In the genomic region with DNA sequence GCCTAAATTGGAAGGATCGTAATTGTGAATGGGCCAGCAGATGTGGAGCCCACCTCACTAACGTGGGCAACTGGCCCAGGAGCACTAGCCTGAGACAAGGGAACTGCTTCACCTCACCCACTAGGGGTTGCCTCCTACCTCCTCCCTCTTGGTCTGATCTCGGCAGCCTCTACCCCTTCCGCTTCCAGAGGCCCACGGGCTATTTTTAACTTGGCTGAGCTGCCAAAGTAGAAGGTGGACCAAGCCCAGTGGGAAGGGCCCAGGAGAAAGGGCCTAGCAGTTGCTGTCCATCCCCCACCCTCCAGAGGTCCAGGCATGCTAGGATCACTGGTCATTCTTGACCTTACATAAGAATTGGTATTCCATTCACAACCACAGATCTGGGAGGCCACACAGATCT, we compare ENCODE assay signal across 10 mouse cellular contexts. TPM values are rescaled to one million over a fixed set of nuclear protein-coding genes. Genes with fewer than 3 reads are reported as not detected.
A peak's percentile ranks its signal among the peaks of the same experiment; 100 is the strongest.
DNase-seq lines count a peak whose midpoint lies in the region; ATAC-seq and TF ChIP-seq lines count a peak whose summit lies in the region.
"Had no signal": no experiment of that assay in that cellular context is flagged by ENCODE, and none has a peak within 500 bp of the region (broad histone marks: within the 10 kb centered on the region; RNA-seq: fewer than 3 reads in every experiment).

No protein-coding gene starts in this region.

- H3K4me3 ChIP-seq in cerebellum, adult 2 months (replicated peaks; ENCODE audit: insufficient read depth, low read depth, low read length): no peak overlapping the region
- no peak overlapping the region for H3K4me3 ChIP-seq in heart, adult 2 months
- no peak overlapping the region for H3K4me3 ChIP-seq in kidney, postnatal 0 days (replicated peaks; ENCODE audit: low read depth, low read length)
- no peak overlapping the region for H3K4me3 ChIP-seq in hindbrain, postnatal 0 days (ENCODE audit: low read length)

- 22% methylated on average over 5 of the region's 5 CpGs for WGBS in cerebellum, adult 2 months
- WGBS in heart, adult 2 months: 8% methylated on average over 5 of the region's 5 CpGs
- 38% methylated on average over 5 of the region's 5 CpGs for WGBS in kidney, postnatal 0 days
- 44% methylated on average over 5 of the region's 5 CpGs for WGBS in hindbrain, postnatal 0 days

- peak overlapping the region; percentile 41; the same call in 1 of the 2 replicates for H3K9ac ChIP-seq in heart, adult 2 months (ENCODE audit: low read depth, low read length)
- no peak overlapping the region for H3K9ac ChIP-seq in kidney, postnatal 0 days (ENCODE audit: low read depth, low read length)
- H3K9ac ChIP-seq in hindbrain, postnatal 0 days (replicated peaks; ENCODE audit: low read length): no peak overlapping the region

- no peaks in the 10 kb centered on the region for H3K79me2 ChIP-seq in heart, adult 2 months (replicated peaks; ENCODE audit: control insufficient read depth, insufficient read depth, low read length)

- H3K9me3 ChIP-seq in kidney, postnatal 0 days (replicated peaks; ENCODE audit: low read length): no peaks in the 10 kb centered on the region
- no peaks in the 10 kb centered on the region for H3K9me3 ChIP-seq in hindbrain, postnatal 0 days (ENCODE audit: low read length)

- ATAC-seq in kidney, postnatal 0 days (replicated peaks; ENCODE audit: low FRiP score, low read depth): no peak
- ATAC-seq in megakaryocyte progenitor cell, adult 5-6 weeks (replicated peaks; ENCODE audit: poor library complexity): peak; percentile 85
- no peak for ATAC-seq in hindbrain, postnatal 0 days

- DNase-seq in cerebellum, adult 2 months: no peak
- DNase-seq in cerebellum, postnatal 4 days (ENCODE audit: low spot score in 2 of 2): no peak
- peak; percentile 77 to 85 for DNase-seq in heart, adult 2 months
- peak; percentile 54 for DNase-seq in kidney, postnatal 0 days (ENCODE audit: low spot score)
- DNase-seq in layer of hippocampus, postnatal 10 days (ENCODE audit: low spot score in 2 of 2): no peak
- DNase-seq in frontal cortex, postnatal 25 days (ENCODE audit: low spot score in 2 of 2): no peak
- no peak for DNase-seq in hindbrain, postnatal 0 days (ENCODE audit: low spot score)

- no peak for TF ChIP-seq POLR2A in cerebellum, adult 2 months (IDR thresholded peaks at IDR 0.05; ENCODE audit: borderline replicate concordance, insufficient read depth, low read length)
- peak; percentile 49; the same call in 1 of the 2 replicates for TF ChIP-seq POLR2A in heart, adult 2 months (IDR thresholded peaks at IDR 0.05; ENCODE audit: insufficient read depth, low read depth, low read length)

- H3K4me2 ChIP-seq in kidney, postnatal 0 days (ENCODE audit: low read length): no peak overlapping the region
- no peak overlapping the region for H3K4me2 ChIP-seq in hindbrain, postnatal 0 days (ENCODE audit: low read depth, low read length)

- no peak for TF ChIP-seq CTCF in cerebellum, adult 2 months (IDR thresholded peaks at IDR 0.05; ENCODE audit: borderline replicate concordance, insufficient read depth, low read depth, low read length)
- peak; percentile 50 for TF ChIP-seq CTCF in heart, adult 2 months (IDR thresholded peaks at IDR 0.05)
- TF ChIP-seq CTCF in kidney, postnatal 0 days (IDR thresholded peaks at IDR 0.05; ENCODE audit: low read depth): peak; percentile 13; the same call in 1 of the 2 replicates
- TF ChIP-seq CTCF in hindbrain, postnatal 0 days (IDR thresholded peaks at IDR 0.05; ENCODE audit: low read depth): no peak

- H3K4me1 ChIP-seq in cerebellum, adult 2 months (ENCODE audit: control insufficient read depth, insufficient read depth, low read length): peaks cover 16% of the 10 kb centered on the region
- peaks cover 25% of the 10 kb centered on the region for H3K4me1 ChIP-seq in heart, adult 2 months (ENCODE audit: control insufficient read depth, insufficient read depth, low read length)
- H3K4me1 ChIP-seq in kidney, postnatal 0 days (replicated peaks; ENCODE audit: insufficient read depth, low read length): peaks cover 4% of the 10 kb centered on the region; the same call in 1 of the 2 replicates
- H3K4me1 ChIP-seq in hindbrain, postnatal 0 days (ENCODE audit: insufficient read depth, low read length): no peaks in the 10 kb centered on the region

- TF ChIP-seq EP300 in heart, adult 2 months (IDR thresholded peaks at IDR 0.05; ENCODE audit: insufficient read depth, low read depth, low read length): peak; percentile 65; the same call in 1 of the 2 replicates

- H3K27ac ChIP-seq in cerebellum, adult 2 months (ENCODE audit: insufficient read depth, low read length): 0 out of 2 replicates have a peak overlapping the region, but pooled peaks have one; percentile 1
- peak overlapping the region; percentile 89 for H3K27ac ChIP-seq in heart, adult 2 months
- H3K27ac ChIP-seq in kidney, postnatal 0 days: peak overlapping the region; percentile 68
- no peak overlapping the region for H3K27ac ChIP-seq in hindbrain, postnatal 0 days

- no peaks in the 10 kb centered on the region for H3K27me3 ChIP-seq in cerebellum, adult 2 months (ENCODE audit: control insufficient read depth, insufficient read depth, low read length)
- H3K27me3 ChIP-seq in heart, adult 2 months (ENCODE audit: control insufficient read depth, insufficient read depth, low read length): no peaks in the 10 kb centered on the region
- no peaks in the 10 kb centered on the region for H3K27me3 ChIP-seq in kidney, postnatal 0 days (ENCODE audit: insufficient read depth, low read length)
- H3K27me3 ChIP-seq in hindbrain, postnatal 0 days (ENCODE audit: insufficient read depth, low read length): no peaks in the 10 kb centered on the region
- H3K27me3 ChIP-seq: CH12.LX had no signal

- peaks cover 4% of the 10 kb centered on the region for H3K36me3 ChIP-seq in heart, adult 2 months (ENCODE audit: control insufficient read depth, insufficient read depth, low read length)
- H3K36me3 ChIP-seq in kidney, postnatal 0 days (ENCODE audit: insufficient read depth, low read length): no peaks in the 10 kb centered on the region
- H3K36me3 ChIP-seq in hindbrain, postnatal 0 days (ENCODE audit: insufficient read depth, low read length): no peaks in the 10 kb centered on the region

- intact Hi-C loops in heart, adult 2 months (cut with DNase I): loop anchor here (2.0 to 5.0 kb wide), 2 partner anchors 14 to 201 kb away; partner anchors contain the start of gene Sox18

RNA-seq across cellular contexts. Expression of gene Zbtb46, which starts 12.0 kb away (rescaled TPM):
- polyA plus RNA-seq in cerebellum, adult 2 months (2012; rRNA removed): 31.9 and 34.6 TPM in 2 replicates
- 10 to 100 TPM; 10.7 to 13.2 TPM for total RNA-seq in heart, adult 2 months (2021)
- 8.3 and 14.9 TPM in 2 replicates for polyA plus RNA-seq in heart, adult 2 months (2012; rRNA removed)
- 15.6 and 17.8 TPM in 2 replicates for polyA plus RNA-seq in kidney, postnatal 0 days (2015; fragmentation: Nextera tagmentation; extraction: Ambion mirVana)
- 1.2 and 1.8 TPM in 2 replicates for total RNA-seq in megakaryocyte progenitor cell, adult 5-6 weeks (2015)
- 1.9 and 5.4 TPM in 2 replicates for total RNA-seq in megakaryocyte progenitor cell, adult 5-6 weeks (2017)
- 10 to 100 TPM; 14.7 to 17.5 TPM for total RNA-seq in layer of hippocampus, postnatal 10 days (2021)
- total RNA-seq in hindbrain, postnatal 0 days (2014; rRNA removed): 29.0 and 33.0 TPM in 2 replicates
- 17.0 and 19.2 TPM in 2 replicates for polyA plus RNA-seq in hindbrain, postnatal 0 days (2015; fragmentation: Nextera tagmentation; extraction: Ambion mirVana)

RNA-seq across cellular contexts. Expression of gene Abhd16b, which starts 21.8 kb away (rescaled TPM):
- polyA plus RNA-seq in cerebellum, adult 2 months (2012; rRNA removed): not detected in 2 replicates
- not detected for total RNA-seq in heart, adult 2 months (2021)
- polyA plus RNA-seq in heart, adult 2 months (2012; rRNA removed): not detected in 2 replicates
- polyA plus RNA-seq in kidney, postnatal 0 days (2015; fragmentation: Nextera tagmentation; extraction: Ambion mirVana): 0.12 and 0.17 TPM in 2 replicates
- total RNA-seq in megakaryocyte progenitor cell, adult 5-6 weeks (2015): not detected in 2 replicates
- not detected in 2 replicates for total RNA-seq in megakaryocyte progenitor cell, adult 5-6 weeks (2017)
- total RNA-seq in layer of hippocampus, postnatal 10 days (2021): not detected
- total RNA-seq in hindbrain, postnatal 0 days (2014; rRNA removed): not detected in 2 replicates
- 0.08 TPM in 1 of 2 replicates, not detected in the other for polyA plus RNA-seq in hindbrain, postnatal 0 days (2015; fragmentation: Nextera tagmentation; extraction: Ambion mirVana)
- total RNA-seq: CH12.LX had no signal
- polyA plus RNA-seq: limb, embryonic 14.5 days had no signal

RNA-seq across cellular contexts. Expression of gene Tpd52l2, which starts 25.7 kb away (rescaled TPM):
- polyA plus RNA-seq in cerebellum, adult 2 months (2012; rRNA removed): 154 and 159 TPM in 2 replicates
- 10 to 100 TPM; 56.8 to 58.7 TPM for total RNA-seq in heart, adult 2 months (2021)
- 61.1 and 93.6 TPM in 2 replicates for polyA plus RNA-seq in heart, adult 2 months (2012; rRNA removed)
- polyA plus RNA-seq in kidney, postnatal 0 days (2015; fragmentation: Nextera tagmentation; extraction: Ambion mirVana): 140 and 144 TPM in 2 replicates
- 47.1 and 60.0 TPM in 2 replicates for total RNA-seq in megakaryocyte progenitor cell, adult 5-6 weeks (2015)
- total RNA-seq in megakaryocyte progenitor cell, adult 5-6 weeks (2017): 99.2 and 119 TPM in 2 replicates
- total RNA-seq in layer of hippocampus, postnatal 10 days (2021): 10 to 100 TPM; 75.7 to 87.8 TPM
- total RNA-seq in hindbrain, postnatal 0 days (2014; rRNA removed): 52.2 and 92.5 TPM in 2 replicates
- 127 and 128 TPM in 2 replicates for polyA plus RNA-seq in hindbrain, postnatal 0 days (2015; fragmentation: Nextera tagmentation; extraction: Ambion mirVana)

RNA-seq across cellular contexts. Expression of gene Dnajc5, which starts 49.0 kb away (rescaled TPM):
- polyA plus RNA-seq in cerebellum, adult 2 months (2012; rRNA removed): 218 and 230 TPM in 2 replicates
- 10 to 100 TPM; 62.3 to 71.5 TPM for total RNA-seq in heart, adult 2 months (2021)
- polyA plus RNA-seq in heart, adult 2 months (2012; rRNA removed): 43.4 and 68.9 TPM in 2 replicates
- polyA plus RNA-seq in kidney, postnatal 0 days (2015; fragmentation: Nextera tagmentation; extraction: Ambion mirVana): 70.5 and 79.5 TPM in 2 replicates
- total RNA-seq in megakaryocyte progenitor cell, adult 5-6 weeks (2015): 25.0 and 30.7 TPM in 2 replicates
- total RNA-seq in megakaryocyte progenitor cell, adult 5-6 weeks (2017): 37.4 and 40.0 TPM in 2 replicates
- 100 to 1,000 TPM; 253 to 296 TPM for total RNA-seq in layer of hippocampus, postnatal 10 days (2021)
- total RNA-seq in hindbrain, postnatal 0 days (2014; rRNA removed): 417 and 459 TPM in 2 replicates
- polyA plus RNA-seq in hindbrain, postnatal 0 days (2015; fragmentation: Nextera tagmentation; extraction: Ambion mirVana): 260 and 276 TPM in 2 replicates

Comparison
In these comparisons a context has a peak if more than half of its experiments do, and no peak if none do; other contexts are left out.
1. DNase-seq: peak in heart, adult 2 months (2 of 2) and kidney, postnatal 0 days (single experiment); none in cerebellum, adult 2 months (0 of 2), cerebellum, postnatal 4 days (0 of 2), layer of hippocampus, postnatal 10 days (0 of 2), frontal cortex, postnatal 25 days (0 of 2) and hindbrain, postnatal 0 days (single experiment).
2. CTCF ChIP-seq: peak in heart, adult 2 months (single experiment) and kidney, postnatal 0 days (single experiment); none in cerebellum, adult 2 months (single experiment) and hindbrain, postnatal 0 days (single experiment).